ENCODE assay signal across 8 mouse cellular contexts in genomic region chr1:21460941-21461689, GRCm38 (mm10).
DNase-seq lines count a peak whose midpoint lies in the region; ATAC-seq and TF ChIP-seq lines count a peak whose summit lies in the region.

No protein-coding gene starts in this region.

- no peaks in the 10 kb centered on the region for H3K4me1 ChIP-seq in forebrain, postnatal 0 days (ENCODE audit: insufficient read depth)
- no peaks in the 10 kb centered on the region for H3K4me1 ChIP-seq in hindbrain, postnatal 0 days (ENCODE audit: insufficient read depth, low read length)
- 0 out of 2 replicates have a peak, but pooled peaks cover 3% of the 10 kb centered on the region for H3K4me1 ChIP-seq in midbrain, embryonic 12.5 days

- no peak overlapping the region for H3K9ac ChIP-seq in forebrain, postnatal 0 days
- H3K9ac ChIP-seq in hindbrain, postnatal 0 days (replicated peaks; ENCODE audit: low read length): no peak overlapping the region
- H3K9ac ChIP-seq in midbrain, embryonic 12.5 days (replicated peaks): no peak overlapping the region

- DNase-seq in T-cell, adult 2 months (ENCODE audit: low spot score): peak; percentile 4
- peak; percentile 23 to 45 for DNase-seq in cerebellum, adult 18-20 months
- peak; percentile 86 for DNase-seq in forebrain, postnatal 0 days
- peak; percentile 89 for DNase-seq in hindbrain, postnatal 0 days (ENCODE audit: low spot score)
- DNase-seq in left cerebral cortex, postnatal 10 days (ENCODE audit: extremely low spot score in 1 of 2, low spot score in 2 of 2): peak; percentile 35 to 82
- peak; percentile 26 to 64 for DNase-seq in spleen, adult 18-20 months

- peak; percentile 93 for ATAC-seq in forebrain, postnatal 0 days
- ATAC-seq in hindbrain, postnatal 0 days: peak; percentile 88
- ATAC-seq in midbrain, embryonic 12.5 days (ENCODE audit: low FRiP score, low read depth): peak; percentile 91
- no peak for ATAC-seq in monocyte, adult 5-6 weeks (replicated peaks; ENCODE audit: insufficient number of reproducible peaks, low FRiP score, low TSS enrichment, poor library complexity, severe bottlenecking)

- H3K27ac ChIP-seq in forebrain, postnatal 0 days (ENCODE audit: low read depth, low read length): no peak overlapping the region
- H3K27ac ChIP-seq in hindbrain, postnatal 0 days: no peak overlapping the region
- H3K27ac ChIP-seq in midbrain, embryonic 12.5 days (replicated peaks): no peak overlapping the region

- no peaks in the 10 kb centered on the region for H3K36me3 ChIP-seq in forebrain, postnatal 0 days (ENCODE audit: insufficient read depth)
- H3K36me3 ChIP-seq in hindbrain, postnatal 0 days (ENCODE audit: insufficient read depth, low read length): no peaks in the 10 kb centered on the region
- H3K36me3 ChIP-seq in midbrain, embryonic 12.5 days: no peaks in the 10 kb centered on the region

- 40% methylated on average over 18 of the region's 18 CpGs for WGBS in forebrain, postnatal 0 days
- WGBS in hindbrain, postnatal 0 days: 46% methylated on average over 18 of the region's 18 CpGs
- WGBS in midbrain, embryonic 12.5 days: 42% methylated on average over 18 of the region's 18 CpGs

- H3K4me3 ChIP-seq in forebrain, postnatal 0 days (ENCODE audit: low read depth, low read length): peak overlapping the region; percentile 14; the same call in 1 of the 2 replicates
- no peak overlapping the region for H3K4me3 ChIP-seq in hindbrain, postnatal 0 days (ENCODE audit: low read length)
- H3K4me3 ChIP-seq in midbrain, embryonic 12.5 days: no peak overlapping the region

- H3K27me3 ChIP-seq in forebrain, postnatal 0 days (ENCODE audit: insufficient read depth, low read length): no peaks in the 10 kb centered on the region
- H3K27me3 ChIP-seq in hindbrain, postnatal 0 days (ENCODE audit: insufficient read depth, low read length): no peaks in the 10 kb centered on the region
- H3K27me3 ChIP-seq in midbrain, embryonic 12.5 days: no peaks in the 10 kb centered on the region

- peak overlapping the region; percentile 31; the same call in 1 of the 2 replicates for H3K4me2 ChIP-seq in forebrain, postnatal 0 days (ENCODE audit: low read depth)
- H3K4me2 ChIP-seq in hindbrain, postnatal 0 days (ENCODE audit: low read depth, low read length): peak overlapping the region; percentile 38
- H3K4me2 ChIP-seq in midbrain, embryonic 12.5 days (replicated peaks): peak overlapping the region; percentile 27; the same call in 1 of the 2 replicates

- peak; percentile 89 for TF ChIP-seq CTCF in forebrain, postnatal 0 days (IDR thresholded peaks at IDR 0.05; ENCODE audit: low read depth)
- peak; percentile 88 for TF ChIP-seq CTCF in hindbrain, postnatal 0 days (IDR thresholded peaks at IDR 0.05; ENCODE audit: low read depth)

- intact Hi-C loops in left cerebral cortex, postnatal 10 days (cut with DNase I): no loop called here

- no peaks in the 10 kb centered on the region for H3K9me3 ChIP-seq in forebrain, postnatal 0 days (ENCODE audit: low read length)
- no peaks in the 10 kb centered on the region for H3K9me3 ChIP-seq in hindbrain, postnatal 0 days (ENCODE audit: low read length)
- no peaks in the 10 kb centered on the region for H3K9me3 ChIP-seq in midbrain, embryonic 12.5 days

Comparison
In these comparisons a context has a peak if more than half of its experiments do, and no peak if none do; other contexts are left out.
1. DNase-seq: peak in every context shown above with its lines; median percentile 89 in hindbrain, postnatal 0 days; 86 in forebrain, postnatal 0 days; 58 in left cerebral cortex, postnatal 10 days; 45 in spleen, adult 18-20 months; 34 in cerebellum, adult 18-20 months; 4 in T-cell, adult 2 months.